In the genomic region with DNA sequence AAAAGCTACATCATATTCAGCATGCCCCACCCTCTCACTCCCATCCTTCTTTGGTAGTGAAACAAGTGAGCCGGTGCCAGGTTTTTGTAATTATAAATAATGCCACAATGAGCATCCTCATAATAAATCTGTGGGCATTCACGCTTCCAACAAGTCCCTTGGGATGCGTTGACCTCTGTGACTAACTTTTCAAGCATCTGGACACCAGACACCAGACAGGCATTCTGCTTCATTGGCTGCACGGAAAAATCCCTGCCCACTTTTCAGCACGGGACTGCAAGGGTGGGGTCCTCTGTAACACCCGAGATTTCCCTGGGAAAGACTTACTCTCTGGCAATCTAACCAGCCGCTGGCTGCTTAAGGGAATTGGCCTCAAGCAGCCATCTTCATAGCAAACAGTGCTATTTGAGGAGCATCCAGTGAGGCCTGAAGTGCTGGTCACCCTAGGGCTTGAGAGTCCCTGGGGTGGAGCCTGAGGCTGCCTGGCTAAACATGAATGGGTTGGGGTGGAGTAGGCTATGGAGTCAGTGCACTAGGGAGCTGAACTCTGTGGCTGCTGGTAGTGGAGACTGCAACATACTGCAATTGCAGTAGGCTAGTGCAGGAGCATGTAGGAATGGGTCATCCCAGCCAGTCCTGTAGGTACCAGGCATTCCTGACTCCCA, we compare ENCODE assay signal across 10 mouse cellular contexts. TPM values are rescaled to one million over a fixed set of nuclear protein-coding genes. Genes with fewer than 3 reads are reported as not detected.
DNase-seq lines count a peak whose midpoint lies in the region; ATAC-seq lines count a peak whose summit lies in the region.
"Had no signal": no experiment of that assay in that cellular context is flagged by ENCODE, and none has a peak within 500 bp of the region (broad histone marks: within the 10 kb centered on the region; RNA-seq: fewer than 3 reads in every experiment).

No protein-coding gene starts in this region.

- no peak for ATAC-seq in cerebellum, adult (ENCODE audit: insufficient number of reproducible peaks, low FRiP score, low TSS enrichment)
- ATAC-seq in CD4-positive, CD25-positive, alpha-beta regulatory T cell, adult 4 months: no peak

- DNase-seq in cerebellum, adult 9-10 months: peak; percentile 39
- peak; percentile 0 for DNase-seq in kidney, adult 9 months
- DNase-seq in kidney, postnatal 10 days: no peak
- DNase-seq in NIH3T3 (ENCODE audit: low read depth): peak; percentile 91
- peak; percentile 37 for DNase-seq in forelimb bud, embryonic 11.5 days (ENCODE audit: low read depth, low spot score)
- no peak for DNase-seq in lung, postnatal 36 days
- DNase-seq: right cerebral cortex, postnatal 4 days; thymus, postnatal 14 days had no signal

RNA-seq across cellular contexts. Expression of gene Nacc2, which starts 24.8 kb away (rescaled TPM):
- under 1 TPM; 0.44 to 0.75 TPM for polyA plus RNA-seq in CD4-positive, CD25-positive, alpha-beta regulatory T cell, adult 4 months (2017; shearing (Covaris generic))

Comparison
In these comparisons a context has a peak if more than half of its experiments do, and no peak if none do; other contexts are left out.
1. DNase-seq: peak in cerebellum, adult 9-10 months (single experiment), kidney, adult 9 months (single experiment), NIH3T3 (single experiment) and forelimb bud, embryonic 11.5 days (single experiment); none in kidney, postnatal 10 days (single experiment) and lung, postnatal 36 days (single experiment).